Mouse (Mus musculus): ENCODE measurements around the gene Spata9.
A peak's percentile ranks its signal among the peaks of the same experiment; 100 is the strongest.

Gene Spata9

GRCm38 (mm10) chr13:75992169-75993028 is 25.4 kb downstream of the Spata9 start:
- no peak for DNase-seq (ENCODE audit: low spot score)

GRCm38 (mm10) chr13:76003272-76003671 is 36.3 kb downstream of the Spata9 start:
- DNase-seq (ENCODE audit: low spot score), result no peak

- no peak for DNase-seq (ENCODE audit: low spot score)
Measured at GRCm38 (mm10) chr13:76014511-76014910, 47.6 kb downstream of the Spata9 start.

GRCm38 (mm10) chr13:76017465-76017864 is 50.5 kb downstream of the Spata9 start:
- no peak for DNase-seq (ENCODE audit: low spot score)

GRCm38 (mm10) chr13:76017974-76018843 is 51.3 kb downstream of the Spata9 start, which contains the start of gene Rfesd:
Gene Rfesd (minus strand): TSS chr13:76018719.
- DNase-seq (ENCODE audit: low spot score), result peak; percentile 97

GRCm38 (mm10) chr13:76018844-76019400 is 52.0 kb downstream of the Spata9 start:
- DNase-seq (ENCODE audit: low spot score), result no peak

GRCm38 (mm10) chr13:76021782-76022181 is 54.8 kb downstream of the Spata9 start:
- peak; percentile 15 for DNase-seq (ENCODE audit: low spot score)

GRCm38 (mm10) chr13:76024588-76024987 is 57.6 kb downstream of the Spata9 start:
- DNase-seq (ENCODE audit: low spot score), result no peak

GRCm38 (mm10) chr13:76042455-76042854 is 75.5 kb downstream of the Spata9 start:
- no peak for DNase-seq (ENCODE audit: low spot score)

GRCm38 (mm10) chr13:76044971-76045370 is 78.0 kb downstream of the Spata9 start:
- DNase-seq (ENCODE audit: low spot score), result no peak

All from layer of hippocampus, adult 11-12 months (tissue).